Mouse (Mus musculus): Measurements from ENCODE around the gene Otud3.

DNA sequence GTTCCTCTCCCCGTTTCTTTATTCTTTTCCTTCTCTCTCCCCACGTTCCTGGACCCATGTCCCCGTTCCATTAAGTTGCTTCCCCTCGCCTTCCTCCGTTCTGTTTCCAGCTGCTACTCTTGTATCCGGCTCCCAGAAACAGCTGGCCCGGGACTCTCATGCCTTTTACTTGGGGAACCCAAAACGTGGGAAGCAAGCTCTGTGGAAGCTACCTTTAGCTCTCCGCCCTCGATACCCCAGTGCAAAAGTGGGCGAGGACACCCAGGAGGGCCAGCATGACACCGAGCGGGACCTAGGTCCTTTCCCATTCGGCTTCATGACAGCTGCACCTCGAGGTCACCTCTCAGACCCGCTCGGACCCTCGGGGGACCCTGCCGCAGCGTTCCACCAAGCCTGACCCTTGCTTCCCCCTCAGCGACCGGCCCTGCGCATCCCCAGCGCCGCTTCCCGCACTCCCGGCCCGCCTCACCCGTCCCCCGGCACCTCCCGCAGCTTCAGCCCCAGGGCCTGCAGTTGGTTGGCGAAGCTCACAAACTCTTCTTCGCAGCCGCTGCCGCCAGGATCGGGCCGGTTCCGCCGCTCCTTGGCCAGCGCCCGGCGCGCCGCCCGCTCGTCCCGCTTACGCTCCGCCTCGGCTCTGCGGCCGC lies 481 bp downstream of the Otud3 start:
- TF ChIP-seq POLR2A (IDR thresholded peaks at IDR 0.05; ENCODE audit: control insufficient read depth, low read depth, low read length) = no peak
- no peak for TF ChIP-seq CTCF (IDR thresholded peaks at IDR 0.05; ENCODE audit: control insufficient read depth, insufficient read depth, insufficient replicate concordance, low read depth, low read length)

All from testis, adult 2 months (tissue).